Mouse (Mus musculus) right cerebral cortex, adult 18-20 months (tissue): ENCODE results near the gene Atraid.

ENCODE experiments used
- DNase-seq: peaks from one replicate; pipeline ENCODE4 v3.0.0; 2022; ENCODE audit warnings: mixed read lengths

Atraid gene

DNA sequence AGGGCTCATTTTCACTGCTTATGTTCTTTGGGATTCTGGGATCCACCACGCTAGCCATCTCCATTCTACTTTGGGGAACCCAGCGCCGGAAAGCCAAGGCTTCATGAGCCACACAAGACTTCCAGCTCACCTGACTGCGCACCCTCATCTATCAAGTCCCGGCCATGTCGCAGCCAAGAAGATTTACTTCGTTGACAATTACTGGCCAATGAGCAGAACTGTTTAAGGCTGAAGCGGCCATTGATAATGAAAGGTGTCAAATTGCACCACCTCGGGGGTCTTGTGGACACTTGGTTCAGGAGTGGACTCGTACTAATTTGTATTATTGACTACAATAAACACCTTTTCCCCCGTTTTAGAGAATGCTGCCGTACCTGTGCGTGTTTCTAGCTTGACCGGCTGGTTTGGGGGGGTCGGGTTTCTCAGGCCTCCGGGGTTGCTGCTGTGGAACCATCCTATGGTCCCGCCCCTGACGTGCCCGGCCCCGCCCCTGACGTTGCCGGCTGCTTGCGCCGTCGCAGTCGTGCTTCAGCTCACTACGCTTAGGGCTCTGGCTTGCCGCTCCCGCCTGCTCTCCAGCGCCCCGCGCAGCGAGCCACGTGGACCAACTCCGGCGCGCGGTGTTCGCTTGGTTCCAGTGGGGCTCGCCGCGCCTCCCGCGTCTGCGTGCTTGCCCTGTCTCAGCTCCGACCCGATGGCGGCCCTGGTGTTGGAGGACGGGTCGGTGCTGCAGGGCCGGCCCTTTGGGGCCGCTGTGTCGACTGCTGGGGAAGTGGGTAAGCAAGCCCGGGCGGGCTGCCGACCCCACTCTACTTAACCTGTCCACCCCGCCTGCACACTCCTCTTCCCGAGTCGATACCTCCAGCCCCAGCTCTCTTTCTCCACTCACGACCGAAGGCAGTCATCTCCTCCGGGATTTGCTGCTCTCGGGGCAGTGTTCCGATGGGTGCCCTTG lies 6.4 kb downstream of the Atraid start, which contains the start of gene Cad:
TSS of gene Cad (plus strand) at position 520 of the 955 bp plus-strand sequence.
- peak; percentile 97 for DNase-seq

DNA sequence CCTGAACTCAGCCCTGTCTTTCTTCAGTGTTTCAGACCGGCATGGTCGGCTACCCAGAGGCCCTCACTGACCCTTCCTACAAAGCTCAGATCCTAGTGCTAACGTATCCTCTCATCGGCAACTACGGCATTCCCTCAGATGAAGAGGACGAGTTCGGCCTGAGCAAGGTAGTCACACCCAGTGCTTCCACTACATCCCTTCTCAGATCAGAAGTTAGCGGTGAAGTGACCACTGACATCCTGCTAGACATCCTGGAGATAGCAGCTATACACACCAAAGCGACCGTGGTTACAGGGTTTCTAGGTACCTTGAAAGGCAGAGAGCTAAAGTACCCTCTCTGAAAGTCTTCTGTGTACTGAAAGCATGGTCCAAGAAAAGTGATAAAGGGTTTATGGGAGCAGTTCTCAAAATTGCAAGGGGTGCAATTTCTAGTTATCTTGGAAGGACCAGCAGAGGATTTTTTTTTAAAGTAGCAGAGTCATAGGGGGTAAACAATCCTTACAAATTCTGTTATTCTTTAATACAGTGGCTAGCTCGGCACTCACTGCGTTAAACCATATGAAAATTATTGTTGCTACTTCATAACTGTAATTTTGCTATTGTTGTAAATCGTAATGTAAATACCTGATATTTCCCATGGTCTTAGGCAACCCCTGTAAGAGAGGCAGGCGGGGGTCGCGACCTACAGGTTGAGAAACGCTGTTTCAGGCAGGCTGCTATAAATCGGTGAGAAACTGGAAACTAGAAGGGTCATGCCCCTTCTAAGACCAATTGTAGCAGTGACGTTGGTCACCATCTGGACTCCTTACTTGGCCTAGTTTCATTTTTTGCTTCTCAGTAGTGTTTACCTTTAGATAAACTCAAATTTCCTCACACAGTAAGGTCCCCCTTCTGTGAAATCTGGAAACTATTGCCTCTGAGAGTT lies 7.4 kb downstream of the Atraid start:
- no peak for DNase-seq

DNA sequence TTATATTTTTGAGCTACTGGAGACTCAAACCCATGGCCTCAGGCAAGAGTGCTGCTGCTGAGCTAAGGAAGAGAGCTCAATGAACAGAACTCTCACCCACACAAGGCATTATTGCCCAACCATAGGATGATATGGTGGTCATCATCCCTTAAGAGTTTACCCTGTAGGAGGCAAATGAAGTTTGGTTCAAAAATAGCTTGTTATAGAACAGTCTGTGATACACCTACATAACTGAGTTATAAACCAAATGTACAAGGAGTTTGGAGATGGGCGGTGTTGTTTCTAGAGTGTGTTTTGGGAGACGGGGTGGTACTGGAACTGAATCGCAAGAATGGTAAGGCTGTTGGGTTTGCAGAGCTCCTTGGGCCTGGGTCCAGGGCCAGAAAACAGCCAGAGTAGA lies 21.7 kb downstream of the Atraid start:
- peak; percentile 40 for DNase-seq

DNA sequence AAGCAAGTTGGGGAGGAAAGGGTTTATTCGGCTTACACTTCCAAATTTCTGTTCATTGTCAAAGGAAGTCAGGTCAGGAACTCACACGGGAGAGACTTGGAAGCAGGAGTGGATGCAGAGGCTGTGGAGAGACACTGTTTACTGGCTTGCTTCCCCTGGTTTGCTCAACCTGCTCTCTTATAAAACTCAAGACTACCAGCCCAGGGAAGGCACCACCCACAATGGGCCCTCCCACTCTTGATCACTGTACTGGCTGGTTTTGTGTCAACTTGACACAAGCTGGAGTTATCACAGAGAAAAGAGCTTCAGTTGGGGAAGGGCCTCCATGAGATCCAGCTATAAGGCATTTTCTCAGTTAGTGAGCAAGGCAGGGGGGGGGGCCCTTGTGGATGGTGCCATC lies 22.9 kb downstream of the Atraid start:
- DNase-seq, result peak; percentile 51

DNA sequence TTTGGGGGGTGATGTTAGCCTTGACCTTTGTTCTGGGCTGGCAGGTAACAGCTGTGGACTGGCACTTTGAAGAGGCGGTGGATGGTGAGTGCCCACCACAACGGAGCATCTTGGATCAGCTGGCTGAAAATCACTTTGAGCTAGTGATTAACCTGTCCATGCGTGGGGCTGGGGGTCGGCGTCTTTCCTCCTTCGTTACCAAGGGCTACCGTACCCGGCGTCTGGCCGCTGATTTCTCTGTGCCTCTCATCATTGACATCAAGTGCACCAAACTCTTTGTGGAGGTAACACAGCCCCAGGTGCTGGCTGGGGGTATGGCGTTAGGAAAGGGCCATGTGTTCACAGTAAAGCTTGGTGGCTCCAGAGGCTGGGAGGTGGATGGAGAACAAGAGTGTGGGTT lies 23.7 kb downstream of the Atraid start:
- no peak for DNase-seq

DNA sequence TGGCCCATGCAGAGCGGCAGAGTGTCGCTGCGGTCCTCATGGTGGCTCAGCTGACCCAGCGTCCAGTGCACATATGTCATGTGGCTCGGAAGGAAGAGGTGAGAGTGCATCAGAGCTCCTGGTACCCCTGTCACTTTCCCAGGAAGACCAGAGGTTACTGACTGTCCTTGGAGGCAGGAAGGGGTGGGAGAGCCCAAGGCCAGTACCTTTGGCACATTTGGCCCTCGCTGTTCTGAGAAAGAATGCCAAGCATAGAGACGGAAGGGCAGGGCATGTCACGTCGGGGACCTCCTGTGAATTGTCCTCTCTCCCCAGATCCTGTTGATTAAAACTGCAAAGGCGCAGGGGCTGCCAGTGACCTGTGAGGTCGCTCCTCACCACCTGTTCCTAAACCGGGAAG lies 25.1 kb downstream of the Atraid start:
- no peak for DNase-seq

DNA sequence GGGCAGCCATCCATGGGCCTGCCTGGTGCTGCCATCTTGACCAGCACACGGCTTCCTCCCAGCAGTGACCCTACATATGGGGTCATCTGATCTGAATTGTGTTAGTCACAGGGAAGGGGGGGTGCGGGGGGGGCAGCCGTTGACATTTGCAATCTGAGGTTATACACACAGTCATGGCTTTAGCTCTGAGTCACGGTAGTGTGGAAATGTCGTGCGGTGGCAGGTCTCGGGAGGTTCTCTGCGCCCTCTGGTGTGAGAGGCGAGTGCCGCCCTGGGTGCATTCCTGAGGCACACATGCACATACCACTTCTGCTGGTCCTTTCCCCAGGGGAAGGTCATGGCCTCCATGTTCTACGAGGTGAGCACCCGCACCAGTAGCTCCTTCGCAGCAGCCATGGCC lies 28.2 kb downstream of the Atraid start:
- no peak for DNase-seq

DNA sequence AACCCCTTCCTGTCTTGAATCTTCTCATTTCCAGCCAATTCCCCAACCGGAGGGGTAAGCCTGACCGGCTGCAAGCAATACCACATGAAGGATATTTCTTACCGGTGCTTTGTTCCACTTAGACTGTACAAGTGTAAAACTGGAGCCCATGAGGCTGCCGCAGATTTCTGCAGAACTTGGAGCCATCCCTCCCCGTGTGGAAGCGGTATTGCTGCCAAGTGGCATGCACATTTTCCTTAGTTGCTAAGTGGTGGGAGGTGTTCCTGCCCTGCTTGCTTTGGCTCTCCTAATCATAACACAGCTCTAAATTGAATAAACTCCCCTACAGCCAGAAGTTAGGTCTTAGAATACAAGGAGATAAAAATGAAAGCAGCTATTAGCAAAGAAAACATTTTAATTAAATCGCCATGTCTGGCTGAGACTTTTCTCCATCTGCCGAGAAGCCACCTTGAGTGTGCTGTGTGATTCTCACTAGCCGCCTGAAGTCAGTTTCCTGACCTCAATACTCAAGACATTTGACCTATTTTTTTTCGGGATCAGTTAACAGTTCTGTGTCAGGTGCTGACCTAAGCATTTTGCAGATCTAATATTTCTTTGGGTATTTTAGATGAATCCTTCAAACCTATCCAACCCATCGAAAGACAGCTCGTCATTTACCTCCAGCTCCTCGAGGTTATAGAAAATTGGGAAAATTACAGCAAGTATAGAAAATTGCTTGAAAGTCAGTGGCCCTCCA lies 32.1 kb downstream of the Atraid start:
- DNase-seq, result peak; percentile 78

DNA sequence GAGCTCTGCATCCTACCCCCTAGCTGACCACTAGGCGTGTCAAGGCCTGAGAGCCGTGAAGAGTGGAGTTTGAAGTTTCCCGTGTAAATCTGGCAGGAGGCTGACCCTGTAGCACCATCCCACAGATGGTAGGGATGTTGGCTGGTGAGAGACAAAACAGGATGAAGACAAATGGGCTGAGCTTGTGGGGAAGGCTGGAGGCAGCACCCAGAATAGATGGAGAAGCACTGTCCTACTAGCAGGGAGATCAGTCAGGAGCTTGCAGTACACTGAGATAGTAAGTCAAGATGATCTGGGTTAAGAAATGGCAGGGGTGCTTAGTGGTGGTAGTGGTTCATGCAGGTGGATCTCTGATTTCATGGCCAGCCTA lies 32.7 kb downstream of the Atraid start:
- DNase-seq, result no peak

DNA sequence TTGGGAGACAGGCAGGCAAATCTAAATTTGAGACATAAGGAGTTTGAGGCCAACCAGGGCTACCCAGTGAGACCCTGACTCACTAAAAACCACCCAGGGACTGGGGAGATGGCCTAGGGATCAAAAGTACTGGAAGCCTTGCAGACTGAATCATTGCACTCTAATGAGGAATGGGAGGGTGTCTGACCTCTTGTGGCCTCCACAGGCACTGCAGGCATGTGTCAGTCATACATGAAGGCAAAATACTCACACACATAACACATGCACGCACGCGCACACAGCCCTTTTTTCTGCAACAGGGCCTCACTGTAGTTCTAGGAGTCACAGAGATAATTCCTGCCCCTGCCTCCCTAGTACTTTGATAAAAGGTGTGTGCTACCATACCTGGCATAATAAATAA lies 33.3 kb downstream of the Atraid start:
- DNase-seq, result no peak

DNA sequence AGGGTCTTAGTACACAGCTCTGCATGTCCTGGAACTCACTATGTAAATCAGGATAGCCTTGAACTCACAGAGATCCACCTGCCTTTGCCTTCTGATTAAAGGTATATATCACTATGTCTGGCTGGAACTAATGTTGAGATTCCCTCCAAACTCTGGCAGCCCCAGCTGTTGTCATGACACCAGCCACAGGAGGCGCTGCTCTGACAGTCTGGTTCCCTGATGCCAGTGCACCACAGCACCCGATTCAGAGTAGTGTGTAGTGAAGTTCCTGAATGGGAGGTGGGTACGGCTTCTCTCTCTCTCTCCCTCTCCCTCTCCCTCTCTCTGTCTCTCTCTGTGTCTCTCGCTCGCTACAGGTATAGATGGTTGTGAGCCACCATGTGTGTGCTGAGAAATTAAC lies 34.2 kb downstream of the Atraid start:
- no peak for DNase-seq

DNA sequence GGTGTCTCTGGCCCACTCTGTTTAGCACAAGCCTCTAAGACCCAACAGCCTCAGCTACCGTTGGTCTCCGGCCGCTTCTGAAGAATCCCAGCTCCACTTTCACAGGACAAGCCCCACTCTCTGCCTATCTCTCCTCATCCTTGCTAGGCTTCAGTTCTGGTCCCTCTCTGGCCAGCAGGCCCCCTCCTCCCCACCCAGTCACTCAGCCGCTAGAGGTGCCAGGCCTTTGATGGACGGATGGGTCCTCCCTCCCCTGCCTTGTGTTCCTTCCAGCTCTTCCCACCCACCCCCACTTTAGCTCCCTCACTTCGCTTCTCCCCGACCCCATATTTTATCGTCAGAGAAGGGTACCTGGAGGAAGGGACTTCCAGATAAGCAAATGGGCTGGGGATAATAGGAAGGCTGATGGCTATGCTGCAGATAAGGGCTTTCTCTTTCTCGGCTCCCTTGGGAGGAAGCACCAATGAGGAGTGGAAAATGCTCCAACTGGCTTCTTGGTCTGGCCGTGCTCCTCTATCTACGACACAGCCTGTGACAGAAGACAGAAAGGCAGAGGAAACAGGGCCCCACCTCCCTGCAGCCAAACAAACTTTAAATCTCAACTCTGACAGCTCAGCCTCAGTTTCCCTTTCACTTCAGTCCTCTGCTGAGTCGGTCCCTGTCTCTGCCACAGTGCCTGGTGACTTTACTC lies 35.0 kb downstream of the Atraid start:
- DNase-seq, result no peak

DNA sequence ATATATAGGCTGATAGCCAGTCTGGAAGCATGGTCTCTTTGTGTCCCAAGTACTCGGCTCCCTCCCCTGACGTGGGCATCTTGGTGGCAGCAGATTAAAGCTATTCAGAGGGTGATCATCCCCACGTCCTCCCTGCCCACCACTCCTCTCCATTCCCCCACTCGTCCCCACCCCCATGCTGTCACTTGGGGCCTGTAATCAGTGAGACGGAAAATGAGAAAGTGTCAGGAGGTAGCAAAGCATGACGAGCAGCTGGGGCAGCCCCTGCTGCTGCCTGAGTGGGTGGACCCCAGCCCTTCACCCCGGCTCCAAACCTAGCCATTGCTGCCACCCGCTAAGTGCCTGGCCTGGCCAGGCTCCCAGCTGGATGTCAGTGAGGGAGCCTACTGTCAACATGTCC lies 35.8 kb downstream of the Atraid start:
- DNase-seq, result no peak

DNA sequence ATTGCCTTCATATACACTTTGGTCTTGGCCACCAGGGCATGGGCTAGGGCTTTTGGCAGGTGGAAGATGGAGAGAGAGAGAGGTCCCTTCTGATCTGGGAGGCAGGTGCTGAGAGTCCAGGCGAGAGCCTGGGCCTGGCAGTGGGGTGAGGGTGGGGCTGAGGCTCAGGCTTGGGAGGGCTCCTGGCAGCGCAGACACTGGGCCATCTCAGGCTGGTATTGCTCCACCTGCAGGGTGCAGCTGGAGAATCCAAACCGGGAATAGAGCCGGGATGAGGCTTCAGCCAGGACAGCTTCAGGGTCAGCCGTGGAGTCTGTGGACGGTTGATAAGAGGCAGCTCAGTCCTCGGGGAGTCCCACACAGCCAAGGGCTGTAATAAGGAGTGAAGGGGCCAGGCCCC lies 38.5 kb downstream of the Atraid start:
- no peak for DNase-seq

DNA sequence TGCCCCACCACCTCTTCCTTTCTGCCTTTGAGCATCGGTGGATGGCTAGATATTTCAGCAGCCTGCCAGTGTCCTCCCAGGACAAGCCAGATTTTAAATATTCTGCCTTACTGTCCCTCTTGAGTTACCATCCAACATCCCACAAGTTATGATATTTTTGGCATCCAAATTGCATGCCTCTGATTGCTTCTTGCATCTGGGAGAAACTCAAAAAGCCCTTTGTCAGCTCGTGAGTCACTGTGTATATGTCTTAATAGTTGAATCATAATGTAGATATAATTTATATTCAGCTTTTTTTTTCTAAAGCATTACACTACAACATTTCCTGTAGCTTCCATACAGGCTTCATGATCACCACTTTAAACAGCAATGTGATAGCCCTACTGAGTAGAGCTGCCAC lies 39.0 kb downstream of the Atraid start:
- no peak for DNase-seq

DNA sequence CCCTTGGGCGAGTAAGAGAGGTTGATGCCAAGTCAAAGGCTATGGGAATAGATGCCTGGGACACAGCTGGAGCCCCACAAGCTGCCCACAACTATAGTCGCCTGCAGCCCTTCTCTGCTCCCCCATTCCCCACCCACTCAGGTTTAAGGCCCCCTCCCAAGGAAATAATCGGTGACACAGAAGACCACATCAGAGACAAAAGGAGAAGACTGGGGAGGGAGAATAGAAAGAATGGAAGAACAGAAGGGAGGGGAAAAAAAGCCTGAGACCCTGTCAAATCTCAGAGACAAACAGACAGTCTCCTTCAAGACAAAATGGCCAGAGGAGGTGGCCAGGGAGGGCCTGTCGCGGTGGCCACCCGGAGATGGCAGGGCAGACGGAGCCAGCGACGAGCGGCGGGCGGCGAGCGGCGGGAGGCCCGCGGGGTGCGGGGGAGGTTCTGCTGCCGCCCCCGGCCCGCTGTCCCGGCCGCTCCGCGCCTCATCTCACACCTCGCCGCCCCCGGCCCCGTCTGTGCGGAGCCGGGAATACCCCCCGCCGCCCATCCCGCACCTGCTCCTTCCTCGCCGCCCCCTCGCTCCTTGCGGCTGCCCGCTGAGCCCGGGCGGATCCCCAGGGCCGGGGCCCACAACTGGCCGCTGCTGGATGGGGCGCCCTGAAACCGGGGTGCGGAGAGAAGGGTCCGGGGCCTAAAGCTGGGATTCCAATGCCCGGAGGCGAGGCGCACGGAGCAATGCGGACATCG lies 44.3 kb downstream of the Atraid start:
- peak; percentile 73 for DNase-seq

DNA sequence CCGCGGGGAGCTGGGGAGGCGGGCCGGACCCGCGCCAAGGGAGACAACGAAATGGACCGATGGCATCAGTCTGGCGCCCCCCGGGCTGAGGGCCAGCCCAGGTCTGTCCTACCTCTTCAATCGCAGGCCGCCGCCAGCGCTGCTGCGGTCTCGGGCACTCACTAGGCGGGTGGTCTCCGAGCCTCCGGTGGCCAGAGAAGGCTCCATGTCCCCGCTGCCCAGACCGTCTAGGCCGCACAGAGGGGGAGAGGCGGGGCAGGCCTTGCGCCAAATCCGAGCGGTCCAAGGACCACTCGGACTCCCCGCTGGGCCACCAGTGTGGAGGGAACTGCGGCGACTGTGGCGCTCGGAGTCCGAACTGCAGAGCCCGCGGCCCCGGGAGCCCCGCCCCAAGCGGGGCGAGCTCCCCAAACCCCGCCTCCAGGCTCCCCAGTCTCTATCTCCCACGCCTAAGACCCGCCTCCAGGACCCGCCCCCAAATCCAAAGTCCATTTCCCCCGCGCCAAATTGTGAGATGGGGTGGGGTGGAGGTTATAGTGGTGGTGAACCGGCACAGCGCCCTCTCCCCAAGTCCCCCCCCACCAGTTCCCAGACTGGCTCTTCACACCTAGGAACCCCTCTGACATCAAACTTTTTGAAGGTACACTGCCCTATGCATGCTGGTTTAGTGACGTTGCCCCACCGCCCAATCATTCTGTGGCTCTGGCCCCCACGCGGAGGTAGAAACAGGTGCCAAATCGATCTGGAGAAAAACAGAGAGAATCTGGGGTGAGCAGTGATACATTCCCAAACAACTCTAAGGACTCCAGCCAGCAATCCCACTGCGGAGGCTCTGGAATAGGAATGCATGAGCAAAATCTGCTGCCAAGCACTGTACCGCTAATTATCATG lies 45.3 kb downstream of the Atraid start:
- DNase-seq, result no peak

DNA sequence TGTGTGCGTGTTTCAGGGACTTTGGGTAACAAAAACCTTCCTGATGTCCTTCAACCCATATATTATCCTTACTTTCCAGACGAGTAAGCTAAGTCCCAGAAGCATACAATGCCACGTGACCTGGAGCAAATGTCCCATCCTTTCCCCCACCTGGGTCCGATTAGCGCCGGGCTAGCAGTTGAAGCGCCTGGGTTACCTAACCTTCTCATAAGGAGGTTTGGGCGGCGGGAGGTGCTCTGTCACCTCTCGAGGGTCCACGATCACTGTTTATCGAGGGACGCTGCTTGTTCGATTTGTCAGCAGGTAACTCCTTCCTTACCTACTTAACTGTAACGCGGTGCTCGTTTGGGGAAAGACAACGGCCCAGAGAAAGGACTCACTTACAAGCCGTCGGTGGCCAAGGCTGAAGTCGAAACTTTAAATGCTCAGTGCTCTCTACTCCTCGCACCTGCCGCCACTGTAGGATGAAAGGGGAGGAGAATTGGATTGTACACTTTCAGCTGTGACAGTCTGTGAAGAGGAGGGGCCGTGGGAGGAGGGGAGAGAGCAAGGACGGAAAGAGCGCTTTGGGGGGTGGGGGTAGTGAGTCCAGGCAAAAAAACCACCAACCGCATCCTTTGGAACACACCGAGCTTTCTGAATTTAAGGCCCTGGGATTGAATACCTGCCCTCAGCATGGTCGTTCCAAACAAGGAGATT lies 46.1 kb downstream of the Atraid start:
- DNase-seq, result no peak

DNA sequence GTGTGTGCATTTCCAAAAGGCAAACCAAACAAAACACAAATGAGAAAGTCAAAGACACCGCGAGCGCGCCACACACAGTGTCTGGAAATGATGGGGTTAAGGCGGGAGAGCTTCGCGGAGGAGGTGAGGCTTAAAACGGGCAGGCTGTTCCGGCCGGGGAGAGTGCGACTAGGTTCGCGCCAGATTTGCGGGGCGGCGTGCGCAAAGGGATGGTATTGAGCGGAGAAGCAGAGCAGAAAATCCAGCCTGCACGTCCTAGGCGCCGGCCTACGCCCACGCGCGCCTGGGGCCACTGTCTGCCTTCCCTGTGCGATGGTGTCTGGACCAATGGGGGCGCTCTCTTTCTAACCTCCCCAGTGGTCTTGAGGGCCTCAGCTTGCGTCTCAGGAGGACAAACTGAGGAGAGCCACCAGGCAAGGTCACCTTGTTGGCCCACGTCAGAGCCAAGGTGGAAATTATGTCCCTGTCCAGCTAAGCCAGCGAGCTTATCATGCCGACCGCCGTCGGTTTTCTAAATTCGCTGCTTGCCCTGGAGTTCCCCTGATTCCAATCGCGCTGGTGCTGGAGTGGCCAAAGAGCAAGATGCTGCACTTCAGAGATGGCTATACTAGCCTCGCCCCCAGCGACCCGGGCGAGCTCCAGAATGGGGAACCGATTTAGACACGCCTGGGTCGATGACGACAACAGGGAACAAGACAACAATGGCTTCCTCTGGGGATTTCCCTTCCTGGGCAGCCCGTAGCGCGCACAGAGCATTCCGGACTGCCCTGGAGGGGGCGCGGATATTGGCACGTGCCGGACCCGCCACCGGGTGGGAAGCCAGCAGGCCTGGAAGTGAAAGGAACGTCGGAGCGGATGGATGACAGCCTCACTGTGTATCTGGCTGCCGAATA lies 46.9 kb downstream of the Atraid start:
- peak; percentile 73 for DNase-seq
